Mouse (Mus musculus): ENCODE measurements around the gene Crygn.
A peak's percentile ranks its signal among the peaks of the same experiment; 100 is the strongest.
"Not testable (repeated sequence)": the region's sequence is repeated elsewhere in the genome, so short reads cannot be mapped to it uniquely, and the experiment has no call there.

The Crygn gene

GRCm38 (mm10) chr5:24757816-24758215 is at the start of gene Crygn:
Gene Crygn (minus strand): TSS chr5:24758008.
- no peak for DNase-seq (ENCODE audit: low spot score in 2 of 2)

- DNase-seq (ENCODE audit: low spot score in 2 of 2): no peak
These were observed 47.4 kb upstream of the Crygn start for GRCm38 (mm10) chr5:24805222-24805621.

- no peak for DNase-seq (ENCODE audit: low spot score in 2 of 2)
These were observed 46.9 kb upstream of the Crygn start for GRCm38 (mm10) chr5:24804661-24805060.

- no peak for DNase-seq (ENCODE audit: low spot score in 2 of 2)
These were observed 44.2 kb upstream of the Crygn start for GRCm38 (mm10) chr5:24801841-24802624.

- no peak for DNase-seq (ENCODE audit: low spot score in 2 of 2)
These were observed 42.6 kb upstream of the Crygn start for GRCm38 (mm10) chr5:24800416-24800815.

GRCm38 (mm10) chr5:24798639-24799038 is 40.8 kb upstream of the Crygn start:
- DNase-seq (ENCODE audit: low spot score in 2 of 2): no peak

GRCm38 (mm10) chr5:24797858-24798257 is 40.0 kb upstream of the Crygn start:
- DNase-seq (ENCODE audit: low spot score in 2 of 2): no peak

GRCm38 (mm10) chr5:24792961-24793360 is 35.2 kb upstream of the Crygn start:
- no peak for DNase-seq (ENCODE audit: low spot score in 2 of 2)

- no peak for DNase-seq (ENCODE audit: low spot score in 2 of 2)
These were observed 25.1 kb upstream of the Crygn start for GRCm38 (mm10) chr5:24782957-24783356.

- DNase-seq (ENCODE audit: low spot score in 2 of 2): no peak
These were observed 23.2 kb upstream of the Crygn start for GRCm38 (mm10) chr5:24781048-24781447.

- peak in 1 of 2 experiments; percentile 13 for DNase-seq (ENCODE audit: low spot score in 2 of 2)
These were observed 22.2 kb upstream of the Crygn start for GRCm38 (mm10) chr5:24779881-24780512.

GRCm38 (mm10) chr5:24779321-24779720 is 21.5 kb upstream of the Crygn start:
- DNase-seq (ENCODE audit: low spot score in 2 of 2): no peak

- DNase-seq (ENCODE audit: low spot score in 2 of 2): no peak
These were observed 21.0 kb upstream of the Crygn start for GRCm38 (mm10) chr5:24778843-24779140.

GRCm38 (mm10) chr5:24778082-24778842 is 20.5 kb upstream of the Crygn start:
- DNase-seq (ENCODE audit: low spot score in 2 of 2): no peak

GRCm38 (mm10) chr5:24776681-24777080 is 18.9 kb upstream of the Crygn start:
- DNase-seq (ENCODE audit: low spot score in 2 of 2): no peak

- DNase-seq (ENCODE audit: low spot score in 2 of 2): not testable (repeated sequence)
These were observed 16.7 kb upstream of the Crygn start for GRCm38 (mm10) chr5:24774549-24774948.

- DNase-seq (ENCODE audit: low spot score in 2 of 2): no peak
These were observed 877 bp downstream of the Crygn start for GRCm38 (mm10) chr5:24756931-24757330.

GRCm38 (mm10) chr5:24752175-24752498 is 5.7 kb downstream of the Crygn start:
- peak in 1 of 2 experiments; percentile 31 for DNase-seq (ENCODE audit: low spot score in 2 of 2)

- peak; percentile 56 to 59 for DNase-seq (ENCODE audit: low spot score in 2 of 2)
These were observed 6.3 kb downstream of the Crygn start for GRCm38 (mm10) chr5:24751305-24752174.

- DNase-seq (ENCODE audit: low spot score in 2 of 2): peak; percentile 80 to 81
These were observed 7.2 kb downstream of the Crygn start for GRCm38 (mm10) chr5:24750321-24751304.

- no peak for DNase-seq (ENCODE audit: low spot score in 2 of 2)
These were observed 8.1 kb downstream of the Crygn start for GRCm38 (mm10) chr5:24749731-24750130.

Measured in spleen, postnatal 36 days (tissue).